Mouse (Mus musculus) limb, embryonic 12.5 days (tissue): ENCODE results near the gene Osgin1. TPM values are rescaled to one million over a fixed set of nuclear protein-coding genes. Genes with fewer than 3 reads are reported as not detected.

Experiments
- ATAC-seq: fragments of 200-750 bp; cut with Nextera tagmentation; 2 replicates; pipeline ENCODE4 v1.8.0; 2017; ENCODE audit warnings: low read depth, moderate TSS enrichment; ENCODE audit not compliant: insufficient number of reproducible peaks, insufficient read depth, low FRiP score, low TSS enrichment
- H3K27ac ChIP-seq: fragments of 300-500 bp; sonication (generic); 2 replicates; pipeline ENCODE4 v1.5.1; 2016; ENCODE audit warnings: mild to moderate bottlenecking, moderate library complexity
- H3K27me3 ChIP-seq: fragments of 300-500 bp; sonication (generic); 2 replicates; pipeline ENCODE4 v1.6.1; 2016; ENCODE audit warnings: mild to moderate bottlenecking, moderate library complexity
- H3K36me3 ChIP-seq: fragments of 300-500 bp; sonication (generic); 2 replicates; pipeline ENCODE4 v1.6.1; 2016; ENCODE audit warnings: mild to moderate bottlenecking, moderate library complexity
- H3K4me1 ChIP-seq: fragments of 300-500 bp; sonication (generic); replicated peaks from 2 replicates; pipeline ENCODE4 v1.6.1; 2016
- H3K4me2 ChIP-seq: fragments of 300-500 bp; sonication (generic); 2 replicates; pipeline ENCODE4 v1.6.1; 2016; ENCODE audit warnings: mild to moderate bottlenecking, moderate library complexity
- H3K4me3 ChIP-seq: fragments of 300-500 bp; sonication (generic); replicated peaks from 2 replicates; pipeline ENCODE4 v1.5.1; 2016; ENCODE audit warnings: mild to moderate bottlenecking
- H3K9ac ChIP-seq: fragments of 300-500 bp; sonication (generic); replicated peaks from 2 replicates; pipeline ENCODE4 v1.6.1; 2016; ENCODE audit warnings: mild to moderate bottlenecking, moderate library complexity
- H3K9me3 ChIP-seq: fragments of 300-500 bp; sonication (generic); 2 replicates; pipeline ENCODE4 v1.6.1; 2016; ENCODE audit warnings: mild to moderate bottlenecking, moderate library complexity
- WGBS: fragments of 180-500 bp; shearing (Covaris S2); methylation state at CpG from one replicate; pipeline ENCODE4 v1.1.7; 2016; 5-methylcytosine and 5-hydroxymethylcytosine counted together
- polyA plus RNA-seq: library from polyadenylated mRNA; unstranded; fragments of >200 nt; fragmentation: Nextera tagmentation; extraction: Ambion mirVana; gene quantifications from 2 replicates; pipeline ENCODE4 v1.2.1, GENCODE M21; 2016

Gene Osgin1
- polyA plus RNA-seq, 1 experiment from 2014 or later, result 0.40 TPM

- no peaks in the 10 kb centered on the region for H3K9me3 ChIP-seq
- H3K9ac ChIP-seq, result peak within 1 kb of the TSS; percentile 70
- H3K27me3 ChIP-seq, result peaks cover 55% of the 10 kb centered on the region
- ATAC-seq, result peak; percentile 43; the same call in 1 of the 2 replicates
- no peak within 1 kb of the TSS for H3K27ac ChIP-seq
- WGBS, result 2% methylated on average over 35 of the region's 52 CpGs
- H3K36me3 ChIP-seq, result no peaks in the 10 kb centered on the region
- peak within 1 kb of the TSS; percentile 92 for H3K4me2 ChIP-seq
- peaks cover 4% of the 10 kb centered on the region; the same call in 1 of the 2 replicates for H3K4me1 ChIP-seq
- H3K4me3 ChIP-seq, result peak within 1 kb of the TSS; percentile 71
Measured at GRCm38 (mm10) chr8:119446211-119446989, 12.5 kb downstream of the Osgin1 start, which contains the start of gene Necab2. Necab2 (plus strand) TSS chr8:119446719.

- Histone ChIP-seq H3K9me3 (no peaks in the 10 kb centered on the region), H3K4me1 (peaks cover 4% of the 10 kb centered on the region; the same call in 1 of the 2 replicates), H3K27me3 (peaks cover 52% of the 10 kb centered on the region), H3K4me3 (peak overlapping the region; percentile 71), H3K27ac (no peak overlapping the region), H3K9ac (peak overlapping the region; percentile 70), H3K4me2 (peak overlapping the region; percentile 92), H3K36me3 (no peaks in the 10 kb centered on the region)
- WGBS, result 2% methylated on average over 64 of the region's 80 CpGs
- ATAC-seq, result no peak; the same call in 1 of the 2 replicates
Measured at GRCm38 (mm10) chr8:119446990-119447780, 13.3 kb downstream of the Osgin1 start.

- peaks cover 46% of the 10 kb centered on the region for H3K27me3 ChIP-seq
Measured at GRCm38 (mm10) chr8:119447781-119448170, 13.9 kb downstream of the Osgin1 start.

GRCm38 (mm10) chr8:119449627-119450026 lies 15.7 kb downstream of the Osgin1 start:
- Histone ChIP-seq H3K4me3 (no peak overlapping the region), H3K4me1 (peaks cover 4% of the 10 kb centered on the region; the same call in 1 of the 2 replicates), H3K27ac (no peak overlapping the region), H3K36me3 (no peaks in the 10 kb centered on the region), H3K9me3 (no peaks in the 10 kb centered on the region), H3K27me3 (peaks cover 43% of the 10 kb centered on the region), H3K4me2 (no peak overlapping the region), H3K9ac (no peak overlapping the region)
- 79% methylated on average over 12 of the region's 12 CpGs for WGBS
- no peak for ATAC-seq

More at GRCm38 (mm10) chr8:119447781-119448170, 13.9 kb downstream of the Osgin1 start:
- H3K4me2 ChIP-seq, result peak overlapping the region; percentile 92
- no peak for ATAC-seq
- peaks cover 4% of the 10 kb centered on the region; the same call in 1 of the 2 replicates for H3K4me1 ChIP-seq
- WGBS, result under 1% methylated on average over 17 of the region's 17 CpGs
- H3K27ac ChIP-seq, result no peak overlapping the region
- H3K36me3 ChIP-seq, result no peaks in the 10 kb centered on the region
- H3K9ac ChIP-seq, result peak overlapping the region; percentile 70
- no peaks in the 10 kb centered on the region for H3K9me3 ChIP-seq
- H3K4me3 ChIP-seq, result peak overlapping the region; percentile 71

GRCm38 (mm10) chr8:119451131-119451530 lies 17.2 kb downstream of the Osgin1 start:
- Histone ChIP-seq H3K27ac (no peak overlapping the region), H3K9ac (no peak overlapping the region), H3K36me3 (no peaks in the 10 kb centered on the region), H3K4me2 (no peak overlapping the region), H3K4me3 (no peak overlapping the region), H3K9me3 (no peaks in the 10 kb centered on the region), H3K27me3 (peaks cover 32% of the 10 kb centered on the region), H3K4me1 (peaks cover 3% of the 10 kb centered on the region; the same call in 1 of the 2 replicates)
- ATAC-seq, result no peak
- 88% methylated on average over 4 of the region's 4 CpGs for WGBS

GRCm38 (mm10) chr8:119452919-119453318 lies 19.0 kb downstream of the Osgin1 start:
- ATAC-seq, result no peak
- H3K4me3 ChIP-seq, result no peak overlapping the region
- no peaks in the 10 kb centered on the region for H3K4me1 ChIP-seq
- no peak overlapping the region for H3K4me2 ChIP-seq
- 88% methylated on average over 5 of the region's 5 CpGs for WGBS
- H3K27ac ChIP-seq, result no peak overlapping the region
- no peak overlapping the region for H3K9ac ChIP-seq
- no peaks in the 10 kb centered on the region for H3K9me3 ChIP-seq
- peaks cover 22% of the 10 kb centered on the region for H3K27me3 ChIP-seq
- H3K36me3 ChIP-seq, result no peaks in the 10 kb centered on the region

- no peak for ATAC-seq
- Histone ChIP-seq H3K4me1 (0 out of 2 replicates have a peak, but pooled peaks cover 4% of the 10 kb centered on the region), H3K36me3 (no peaks in the 10 kb centered on the region), H3K4me3 (no peak overlapping the region), H3K27me3 (no peaks in the 10 kb centered on the region), H3K9me3 (no peaks in the 10 kb centered on the region), H3K4me2 (no peak overlapping the region), H3K9ac (no peak overlapping the region), H3K27ac (no peak overlapping the region)
- WGBS, result 83% methylated on average over 5 of the region's 5 CpGs
Measured at GRCm38 (mm10) chr8:119456045-119456444, 22.1 kb downstream of the Osgin1 start.

- WGBS, result 52% methylated on average over 16 of the region's 16 CpGs
- H3K36me3 ChIP-seq, result no peaks in the 10 kb centered on the region
- no peak overlapping the region for H3K4me2 ChIP-seq
- H3K4me3 ChIP-seq, result no peak overlapping the region
- H3K27me3 ChIP-seq, result peaks cover 16% of the 10 kb centered on the region
- no peaks in the 10 kb centered on the region for H3K9me3 ChIP-seq
- peaks cover 4% of the 10 kb centered on the region; the same call in 1 of the 2 replicates for H3K4me1 ChIP-seq
- H3K9ac ChIP-seq, result no peak overlapping the region
- no peak for ATAC-seq
- H3K27ac ChIP-seq, result no peak overlapping the region
Measured at GRCm38 (mm10) chr8:119459724-119460123, 25.8 kb downstream of the Osgin1 start.

- WGBS, result 71% methylated on average over 9 of the region's 9 CpGs
- Histone ChIP-seq H3K9me3 (no peaks in the 10 kb centered on the region), H3K4me3 (no peak overlapping the region), H3K4me1 (peaks cover 18% of the 10 kb centered on the region), H3K27me3 (peaks cover 33% of the 10 kb centered on the region), H3K36me3 (no peaks in the 10 kb centered on the region), H3K27ac (no peak overlapping the region), H3K9ac (no peak overlapping the region), H3K4me2 (no peak overlapping the region)
- ATAC-seq, result no peak
Measured at GRCm38 (mm10) chr8:119461356-119461755, 27.4 kb downstream of the Osgin1 start.

GRCm38 (mm10) chr8:119463709-119464108 lies 29.8 kb downstream of the Osgin1 start:
- Histone ChIP-seq H3K9ac (no peak overlapping the region), H3K4me2 (no peak overlapping the region), H3K4me1 (peaks cover 19% of the 10 kb centered on the region), H3K36me3 (no peaks in the 10 kb centered on the region), H3K9me3 (no peaks in the 10 kb centered on the region), H3K4me3 (no peak overlapping the region), H3K27me3 (peaks cover 42% of the 10 kb centered on the region), H3K27ac (no peak overlapping the region)
- 79% methylated on average over 7 of the region's 7 CpGs for WGBS
- ATAC-seq, result no peak

GRCm38 (mm10) chr8:119466105-119466504 lies 32.2 kb downstream of the Osgin1 start:
- H3K27me3 ChIP-seq, result peaks cover 42% of the 10 kb centered on the region
- no peaks in the 10 kb centered on the region for H3K9me3 ChIP-seq
- WGBS, result 1% methylated on average over 18 of the region's 18 CpGs
- ATAC-seq, result no peak
- H3K27ac ChIP-seq, result no peak overlapping the region
- no peak overlapping the region for H3K9ac ChIP-seq
- no peaks in the 10 kb centered on the region for H3K36me3 ChIP-seq
- peak overlapping the region; percentile 13; the same call in 1 of the 2 replicates for H3K4me3 ChIP-seq
- H3K4me1 ChIP-seq, result peaks cover 16% of the 10 kb centered on the region
- H3K4me2 ChIP-seq, result peak overlapping the region; percentile 52
